Mouse (Mus musculus): ENCODE results near the gene BC049715. TPM values are rescaled to one million over a fixed set of nuclear protein-coding genes. Genes with fewer than 3 reads are reported as not detected.

BC049715 gene
- polyA plus RNA-seq, 1 experiment from 2014 or later = 2.5 TPM

DNA sequence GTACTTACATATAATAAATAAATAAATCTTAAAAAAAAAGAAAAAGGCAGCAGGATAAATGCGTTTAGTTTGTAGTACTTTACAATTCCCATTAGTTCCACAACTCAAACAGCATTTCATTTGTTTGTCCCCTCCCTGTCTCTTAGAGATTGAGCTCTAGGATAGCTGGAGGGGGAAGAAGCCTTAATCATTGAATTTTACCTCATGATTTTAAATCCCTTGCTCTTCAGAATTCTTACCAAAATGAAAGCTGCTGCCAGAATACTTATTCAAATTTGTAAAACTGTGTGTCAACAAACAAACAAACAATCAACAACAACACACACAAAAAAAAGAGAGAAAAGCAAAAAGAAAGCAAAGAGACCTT is 22.0 kb upstream of the BC049715 start:
- no peaks in the 10 kb centered on the region for H3K36me3 ChIP-seq (ENCODE audit: control insufficient read depth, insufficient read depth, low read length)
- no peaks in the 10 kb centered on the region for H3K9me3 ChIP-seq (ENCODE audit: control insufficient read depth, low read depth, low read length)
- H3K4me1 ChIP-seq (ENCODE audit: control insufficient read depth, insufficient read depth, low read length) = peaks cover 12% of the 10 kb centered on the region; the same call in 1 of the 2 replicates
- ATAC-seq (ENCODE audit: insufficient number of reproducible peaks, insufficient read depth, low FRiP score, low read depth) = no peak
- H3K27ac ChIP-seq (ENCODE audit: low read length) = peak overlapping the region; percentile 100; the same call in 1 of the 2 replicates
- no peak overlapping the region for H3K9ac ChIP-seq (replicated peaks; ENCODE audit: low read depth, low read length)
- H3K4me3 ChIP-seq (ENCODE audit: low read depth, low read length) = no peak overlapping the region
- no peaks in the 10 kb centered on the region for H3K27me3 ChIP-seq (ENCODE audit: control insufficient read depth, insufficient read depth, low read length)
- WGBS = 74% methylated on average over 1 of the region's 1 CpGs
- H3K4me2 ChIP-seq (replicated peaks; ENCODE audit: low read depth, low read length) = no peak overlapping the region; the same call in 1 of the 2 replicates

- Histone ChIP-seq H3K9ac (replicated peaks; ENCODE audit: low read depth, low read length) (no peak overlapping the region), H3K9me3 (ENCODE audit: control insufficient read depth, low read depth, low read length) (no peaks in the 10 kb centered on the region), H3K27me3 (ENCODE audit: control insufficient read depth, insufficient read depth, low read length) (no peaks in the 10 kb centered on the region), H3K4me2 (replicated peaks; ENCODE audit: low read depth, low read length) (peak overlapping the region; percentile 96), H3K4me3 (ENCODE audit: low read depth, low read length) (no peak overlapping the region), H3K36me3 (ENCODE audit: control insufficient read depth, insufficient read depth, low read length) (peaks cover 1% of the 10 kb centered on the region; the same call in 1 of the 2 replicates), H3K27ac (ENCODE audit: low read length) (peak overlapping the region; percentile 77; the same call in 1 of the 2 replicates), H3K4me1 (ENCODE audit: control insufficient read depth, insufficient read depth, low read length) (peaks cover 12% of the 10 kb centered on the region; the same call in 1 of the 2 replicates)
- ATAC-seq (ENCODE audit: insufficient number of reproducible peaks, insufficient read depth, low FRiP score, low read depth) = no peak
- WGBS = 66% methylated on average over 5 of the region's 5 CpGs
These were observed 20.6 kb upstream of the BC049715 start for GRCm38 (mm10) chr6:136806819-136807218.

GRCm38 (mm10) chr6:136807395-136808013 is 19.9 kb upstream of the BC049715 start:
- H3K4me1 ChIP-seq (ENCODE audit: control insufficient read depth, insufficient read depth, low read length) = peaks cover 12% of the 10 kb centered on the region; the same call in 1 of the 2 replicates
- H3K36me3 ChIP-seq (ENCODE audit: control insufficient read depth, insufficient read depth, low read length) = peaks cover 8% of the 10 kb centered on the region
- 42% methylated on average over 18 of the region's 18 CpGs for WGBS
- no peak for ATAC-seq (ENCODE audit: insufficient number of reproducible peaks, insufficient read depth, low FRiP score, low read depth)
- no peaks in the 10 kb centered on the region for H3K9me3 ChIP-seq (ENCODE audit: control insufficient read depth, low read depth, low read length)
- H3K9ac ChIP-seq (replicated peaks; ENCODE audit: low read depth, low read length) = peak overlapping the region; percentile 45
- H3K4me2 ChIP-seq (replicated peaks; ENCODE audit: low read depth, low read length) = peak overlapping the region; percentile 96
- H3K4me3 ChIP-seq (ENCODE audit: low read depth, low read length) = peak overlapping the region; percentile 64
- H3K27ac ChIP-seq (ENCODE audit: low read length) = peak overlapping the region; percentile 77; the same call in 1 of the 2 replicates
- H3K27me3 ChIP-seq (ENCODE audit: control insufficient read depth, insufficient read depth, low read length) = no peaks in the 10 kb centered on the region

DNA sequence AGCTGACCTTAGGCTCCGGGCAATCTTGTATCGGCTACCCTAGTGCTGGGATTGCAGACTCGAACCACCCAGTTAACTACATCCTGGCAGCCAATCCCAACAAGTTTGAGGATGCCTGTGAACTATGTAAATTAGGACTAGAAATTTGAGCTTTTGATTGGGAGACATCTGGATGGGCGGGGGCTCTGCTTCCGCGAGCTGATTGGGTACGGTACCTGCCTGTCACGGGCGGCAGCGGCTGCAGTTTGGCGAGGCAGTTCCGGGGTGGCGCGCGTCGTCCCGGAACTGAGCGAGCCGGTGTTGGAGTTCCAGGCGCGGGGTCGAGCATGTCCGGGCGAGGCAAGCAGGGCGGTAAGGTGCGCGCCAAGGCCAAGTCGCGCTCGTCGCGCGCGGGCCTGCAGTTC is 19.4 kb upstream of the BC049715 start, which contains the start of gene H2afj:
TSS of gene H2afj (plus strand) at position 231 of the 404 bp plus-strand sequence.
- Histone ChIP-seq H3K4me3 (ENCODE audit: low read depth, low read length) (peak within 1 kb of the TSS; percentile 64), H3K4me1 (ENCODE audit: control insufficient read depth, insufficient read depth, low read length) (peaks cover 9% of the 10 kb centered on the region; the same call in 1 of the 2 replicates), H3K27me3 (ENCODE audit: control insufficient read depth, insufficient read depth, low read length) (no peaks in the 10 kb centered on the region), H3K9ac (replicated peaks; ENCODE audit: low read depth, low read length) (peak within 1 kb of the TSS; percentile 57), H3K9me3 (ENCODE audit: control insufficient read depth, low read depth, low read length) (no peaks in the 10 kb centered on the region), H3K27ac (ENCODE audit: low read length) (peak within 1 kb of the TSS; percentile 77; the same call in 1 of the 2 replicates), H3K4me2 (replicated peaks; ENCODE audit: low read depth, low read length) (peak within 1 kb of the TSS; percentile 96), H3K36me3 (ENCODE audit: control insufficient read depth, insufficient read depth, low read length) (peaks cover 11% of the 10 kb centered on the region)
- peak; percentile 83 for ATAC-seq (ENCODE audit: insufficient number of reproducible peaks, insufficient read depth, low FRiP score, low read depth)
- WGBS = under 1% methylated on average over 34 of the region's 34 CpGs

- Histone ChIP-seq H3K4me1 (ENCODE audit: control insufficient read depth, insufficient read depth, low read length) (peaks cover 6% of the 10 kb centered on the region; the same call in 1 of the 2 replicates), H3K36me3 (ENCODE audit: control insufficient read depth, insufficient read depth, low read length) (peaks cover 16% of the 10 kb centered on the region), H3K9ac (replicated peaks; ENCODE audit: low read depth, low read length) (peak overlapping the region; percentile 57), H3K27me3 (ENCODE audit: control insufficient read depth, insufficient read depth, low read length) (no peaks in the 10 kb centered on the region), H3K4me3 (ENCODE audit: low read depth, low read length) (peak overlapping the region; percentile 64), H3K9me3 (ENCODE audit: control insufficient read depth, low read depth, low read length) (no peaks in the 10 kb centered on the region), H3K4me2 (replicated peaks; ENCODE audit: low read depth, low read length) (peak overlapping the region; percentile 96), H3K27ac (ENCODE audit: low read length) (peak overlapping the region; percentile 18; the same call in 1 of the 2 replicates)
- peak; percentile 11; the same call in 1 of the 2 replicates for ATAC-seq (ENCODE audit: insufficient number of reproducible peaks, insufficient read depth, low FRiP score, low read depth)
- under 1% methylated on average over 28 of the region's 28 CpGs for WGBS
These were observed 18.8 kb upstream of the BC049715 start for GRCm38 (mm10) chr6:136808631-136809046.

DNA sequence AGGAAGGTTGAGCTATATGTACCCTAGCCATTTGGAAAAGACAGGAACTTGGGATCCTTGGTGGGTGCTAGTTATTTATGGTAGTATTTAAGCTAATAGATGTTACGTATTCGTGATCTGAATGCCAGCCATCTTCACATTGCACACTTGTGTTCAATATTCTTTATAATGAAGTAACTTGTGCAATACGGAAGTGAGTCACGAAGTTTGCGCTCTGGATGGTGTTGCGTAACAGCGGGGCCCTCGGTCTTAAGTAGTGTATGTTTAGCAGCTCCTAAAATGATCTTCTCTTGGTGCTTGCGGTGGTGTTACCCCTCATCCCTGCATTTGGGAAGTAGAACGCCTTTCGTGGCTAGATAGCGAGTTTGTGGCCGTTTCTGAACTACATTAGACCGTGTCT is 18.3 kb upstream of the BC049715 start:
- no peak overlapping the region; the same call in 1 of the 2 replicates for H3K27ac ChIP-seq (ENCODE audit: low read length)
- H3K4me1 ChIP-seq (ENCODE audit: control insufficient read depth, insufficient read depth, low read length) = peaks cover 6% of the 10 kb centered on the region; the same call in 1 of the 2 replicates
- peak overlapping the region; percentile 57 for H3K9ac ChIP-seq (replicated peaks; ENCODE audit: low read depth, low read length)
- peak overlapping the region; percentile 64 for H3K4me3 ChIP-seq (ENCODE audit: low read depth, low read length)
- no peaks in the 10 kb centered on the region for H3K9me3 ChIP-seq (ENCODE audit: control insufficient read depth, low read depth, low read length)
- H3K36me3 ChIP-seq (ENCODE audit: control insufficient read depth, insufficient read depth, low read length) = peaks cover 21% of the 10 kb centered on the region
- no peaks in the 10 kb centered on the region for H3K27me3 ChIP-seq (ENCODE audit: control insufficient read depth, insufficient read depth, low read length)
- peak overlapping the region; percentile 96 for H3K4me2 ChIP-seq (replicated peaks; ENCODE audit: low read depth, low read length)
- WGBS = 23% methylated on average over 14 of the region's 14 CpGs
- ATAC-seq (ENCODE audit: insufficient number of reproducible peaks, insufficient read depth, low FRiP score, low read depth) = no peak

- peaks cover 27% of the 10 kb centered on the region for H3K36me3 ChIP-seq (ENCODE audit: control insufficient read depth, insufficient read depth, low read length)
- H3K9me3 ChIP-seq (ENCODE audit: control insufficient read depth, low read depth, low read length) = no peaks in the 10 kb centered on the region
- no peak for ATAC-seq (ENCODE audit: insufficient number of reproducible peaks, insufficient read depth, low FRiP score, low read depth)
- peaks cover 6% of the 10 kb centered on the region; the same call in 1 of the 2 replicates for H3K4me1 ChIP-seq (ENCODE audit: control insufficient read depth, insufficient read depth, low read length)
- H3K4me3 ChIP-seq (ENCODE audit: low read depth, low read length) = peak overlapping the region; percentile 64; the same call in 1 of the 2 replicates
- 63% methylated on average over 13 of the region's 13 CpGs for WGBS
- no peaks in the 10 kb centered on the region for H3K27me3 ChIP-seq (ENCODE audit: control insufficient read depth, insufficient read depth, low read length)
- H3K9ac ChIP-seq (replicated peaks; ENCODE audit: low read depth, low read length) = no peak overlapping the region
- no peak overlapping the region for H3K27ac ChIP-seq (ENCODE audit: low read length)
- H3K4me2 ChIP-seq (replicated peaks; ENCODE audit: low read depth, low read length) = peak overlapping the region; percentile 96
These were observed 17.8 kb upstream of the BC049715 start for GRCm38 (mm10) chr6:136809673-136810072.

- no peak overlapping the region for H3K27ac ChIP-seq (ENCODE audit: low read length)
- 0 out of 2 replicates have a peak overlapping the region, but pooled peaks have one; percentile 5 for H3K4me2 ChIP-seq (replicated peaks; ENCODE audit: low read depth, low read length)
- H3K4me3 ChIP-seq (ENCODE audit: low read depth, low read length) = no peak overlapping the region
- H3K27me3 ChIP-seq (ENCODE audit: control insufficient read depth, insufficient read depth, low read length) = no peaks in the 10 kb centered on the region
- ATAC-seq (ENCODE audit: insufficient number of reproducible peaks, insufficient read depth, low FRiP score, low read depth) = no peak
- no peak overlapping the region for H3K9ac ChIP-seq (replicated peaks; ENCODE audit: low read depth, low read length)
- no peaks in the 10 kb centered on the region for H3K9me3 ChIP-seq (ENCODE audit: control insufficient read depth, low read depth, low read length)
- 87% methylated on average over 10 of the region's 10 CpGs for WGBS
- peaks cover 6% of the 10 kb centered on the region; the same call in 1 of the 2 replicates for H3K4me1 ChIP-seq (ENCODE audit: control insufficient read depth, insufficient read depth, low read length)
- peaks cover 40% of the 10 kb centered on the region for H3K36me3 ChIP-seq (ENCODE audit: control insufficient read depth, insufficient read depth, low read length)
These were observed 16.2 kb upstream of the BC049715 start for GRCm38 (mm10) chr6:136811196-136811595.
